Mouse (Mus musculus) frontal cortex, adult 2 months (tissue): Measurements from ENCODE around the gene Il17rc. TPM values are rescaled to one million over a fixed set of nuclear protein-coding genes. Genes with fewer than 3 reads are reported as not detected.

Experiments used
- DNase-seq, 2 experiments: peaks; one replicate each; pipeline ENCODE4 v3.0.0; 2022; ENCODE audit warnings: low spot score in 1 of 2; ENCODE audit errors: extremely low spot score in 1 of 2
- polyA plus RNA-seq: library from polyadenylated mRNA; depleted of rRNA; stranded (reverse); fragments of >200 nt; gene quantifications from 2 replicates; pipeline ENCODE4 v1.2.3, GENCODE M21; 2012

Il17rc gene
- polyA plus RNA-seq, 1 experiment = 6.6 TPM

GRCm38 (mm10) chr6:113451839-113452238, 19.4 kb upstream of the Il17rc start:
- no peak for DNase-seq

- DNase-seq = no peak
Observed at GRCm38 (mm10) chr6:113455007-113455406, 16.2 kb upstream of the Il17rc start.

GRCm38 (mm10) chr6:113457952-113458534, 13.2 kb upstream of the Il17rc start, which contains the start of gene Il17re:
Il17re (plus strand) TSS chr6:113458484.
- no peak for DNase-seq

- DNase-seq = no peak
Observed at GRCm38 (mm10) chr6:113458635-113459034, 12.6 kb upstream of the Il17rc start.

GRCm38 (mm10) chr6:113464040-113464439, 7.2 kb upstream of the Il17rc start:
- DNase-seq = no peak

GRCm38 (mm10) chr6:113465602-113466001, 5.6 kb upstream of the Il17rc start:
- DNase-seq = no peak

- DNase-seq = no peak
Observed at GRCm38 (mm10) chr6:113468512-113468911, 2.7 kb upstream of the Il17rc start.

GRCm38 (mm10) chr6:113469021-113469420, 2.2 kb upstream of the Il17rc start:
- peak in 1 of 2 experiments; percentile 78 for DNase-seq

GRCm38 (mm10) chr6:113469432-113469831, 1.8 kb upstream of the Il17rc start:
- peak in 1 of 2 experiments; percentile 73 for DNase-seq

- no peak for DNase-seq
Observed at GRCm38 (mm10) chr6:113472061-113472460, 834 bp downstream of the Il17rc start.

GRCm38 (mm10) chr6:113473246-113473645, 2.0 kb downstream of the Il17rc start:
- no peak for DNase-seq

GRCm38 (mm10) chr6:113473715-113474114, 2.5 kb downstream of the Il17rc start:
- no peak for DNase-seq

- DNase-seq = no peak
Observed at GRCm38 (mm10) chr6:113477353-113477752, 6.1 kb downstream of the Il17rc start.

GRCm38 (mm10) chr6:113478906-113479305, 7.7 kb downstream of the Il17rc start:
- DNase-seq = no peak

GRCm38 (mm10) chr6:113480555-113481373, 9.5 kb downstream of the Il17rc start:
- DNase-seq = no peak

- no peak for DNase-seq
Observed at GRCm38 (mm10) chr6:113482477-113483099, 11.4 kb downstream of the Il17rc start.

- peak; percentile 90 to 96 for DNase-seq
Observed at GRCm38 (mm10) chr6:113483100-113483615, 11.9 kb downstream of the Il17rc start, which contains the start of gene Creld1. Creld1 (plus strand) TSS chr6:113483297.

GRCm38 (mm10) chr6:113483729-113484128, 12.5 kb downstream of the Il17rc start:
- no peak for DNase-seq

- DNase-seq = no peak
Observed at GRCm38 (mm10) chr6:113487125-113487576, 15.9 kb downstream of the Il17rc start.

GRCm38 (mm10) chr6:113489410-113489809, 18.2 kb downstream of the Il17rc start:
- DNase-seq = no peak
